Mouse (Mus musculus) small intestine, adult 2 months (tissue): ENCODE results near the gene Zap70.

ENCODE experiments used
- CTCF ChIP-seq: fragments of 200-500 bp; IDR thresholded peaks from 2 replicates; pipeline ENCODE4 v1.5.1; 2012; ENCODE audit warnings: low read depth, mild to moderate bottlenecking, control low read depth, inconsistent platforms, low read length, moderate library complexity, mixed read lengths; ENCODE audit not compliant: insufficient replicate concordance, insufficient read length; ENCODE audit errors: extremely low read depth
- POLR2A ChIP-seq: fragments of 200-500 bp; IDR thresholded peaks from 2 replicates; pipeline ENCODE4 v1.6.1; 2012; ENCODE audit warnings: low read depth, mild to moderate bottlenecking, control low read depth, inconsistent platforms, low read length, moderate library complexity

DNA sequence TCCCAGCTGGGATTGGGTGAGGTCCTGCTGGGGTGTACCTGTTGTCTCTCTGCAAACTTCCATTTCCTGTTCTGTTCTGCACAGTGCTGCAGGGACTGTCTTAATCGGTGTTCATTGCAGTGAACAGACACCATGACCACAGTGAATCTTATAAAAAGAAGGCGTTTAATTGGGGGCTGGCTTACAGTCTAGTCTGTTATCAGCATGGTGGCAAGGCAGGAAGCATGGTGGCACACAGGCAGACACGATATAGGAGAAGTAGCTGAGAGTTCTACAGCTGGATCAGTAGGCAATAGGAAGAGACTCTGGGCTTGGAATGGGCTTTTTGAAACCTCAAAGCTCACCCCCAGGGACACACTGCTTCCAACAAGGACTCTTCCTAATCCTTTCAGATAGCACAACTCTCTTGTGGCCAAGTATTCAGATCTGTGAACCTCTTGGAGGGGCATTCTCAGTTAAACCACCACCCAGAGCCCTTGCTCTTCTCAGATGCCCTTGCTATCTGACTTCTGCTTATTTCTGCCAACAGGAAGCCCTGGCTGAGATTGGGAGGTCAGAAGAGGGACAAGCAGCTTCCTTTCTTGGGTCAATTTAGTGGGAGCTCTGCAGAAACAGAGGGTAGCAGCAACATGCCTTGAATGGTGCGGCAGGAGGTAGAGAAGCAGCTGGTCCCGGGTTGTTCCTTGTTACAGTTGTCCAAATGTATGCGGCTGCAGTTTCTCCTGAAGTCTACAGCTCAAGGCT lies 7.5 kb upstream of the Zap70 start:
- TF ChIP-seq CTCF (no peak), POLR2A (no peak)
